Mouse (Mus musculus) embryonic facial prominence, embryonic 10.5 days (tissue): ENCODE data around the gene Gpr160. TPM values are rescaled to one million over a fixed set of nuclear protein-coding genes. Genes with fewer than 3 reads are reported as not detected.

ENCODE experiments used
- DNase-seq: peaks from one replicate; pipeline ENCODE4 v3.0.0-alpha.2; 2017; ENCODE audit warnings: low spot score
- H3K27ac ChIP-seq: fragments of 300-500 bp; sonication (generic); replicated peaks from 2 replicates; pipeline ENCODE4 v1.5.1; 2016; ENCODE audit warnings: mild to moderate bottlenecking
- H3K27me3 ChIP-seq: fragments of 300-500 bp; sonication (generic); replicated peaks from 2 replicates; pipeline ENCODE4 v1.6.1; 2016; ENCODE audit warnings: low read depth, mild to moderate bottlenecking; ENCODE audit not compliant: poor library complexity, severe bottlenecking
- H3K36me3 ChIP-seq: fragments of 300-500 bp; sonication (generic); replicated peaks from 2 replicates; pipeline ENCODE4 v1.6.1; 2016; ENCODE audit warnings: mild to moderate bottlenecking, moderate library complexity
- H3K4me1 ChIP-seq: fragments of 300-500 bp; sonication (generic); 2 replicates; pipeline ENCODE4 v1.6.1; 2016
- H3K4me3 ChIP-seq: fragments of 300-500 bp; sonication (generic); 2 replicates; pipeline ENCODE4 v1.5.1; 2016; ENCODE audit warnings: mild to moderate bottlenecking, moderate library complexity
- H3K9me3 ChIP-seq: fragments of 300-500 bp; sonication (generic); 2 replicates; pipeline ENCODE4 v1.6.1; 2016; ENCODE audit warnings: mild to moderate bottlenecking
- WGBS: fragments of 180-500 bp; shearing (Covaris S2); methylation state at CpG from one replicate; pipeline ENCODE4 v1.1.7; 2016; 5-methylcytosine and 5-hydroxymethylcytosine counted together
- polyA plus RNA-seq: library from polyadenylated mRNA; unstranded; fragments of >200 nt; fragmentation: Nextera tagmentation; extraction: Ambion mirVana; gene quantifications from 2 replicates; pipeline ENCODE4 v1.2.1, GENCODE M21; 2016

The Gpr160 gene
- polyA plus RNA-seq, 1 experiment from 2014 or later, result 1.6 TPM

GRCm38 (mm10) chr3:30927664-30928063, 71.9 kb downstream of the Gpr160 start:
- 95% methylated on average over 3 of the region's 3 CpGs for WGBS
- no peak for DNase-seq

GRCm38 (mm10) chr3:30929828-30930227, 74.1 kb downstream of the Gpr160 start:
- H3K27me3 ChIP-seq, result no peaks in the 10 kb centered on the region
- WGBS, result 51% methylated on average over 3 of the region's 3 CpGs
- H3K9me3 ChIP-seq, result no peaks in the 10 kb centered on the region
- H3K4me1 ChIP-seq, result 0 out of 2 replicates have a peak, but pooled peaks cover 3% of the 10 kb centered on the region
- DNase-seq, result no peak
- H3K36me3 ChIP-seq, result peaks cover 42% of the 10 kb centered on the region
- H3K27ac ChIP-seq, result no peak overlapping the region
- H3K4me3 ChIP-seq, result no peak overlapping the region

More at GRCm38 (mm10) chr3:30927664-30928063, 71.9 kb downstream of the Gpr160 start:
- Histone ChIP-seq H3K9me3 (no peaks in the 10 kb centered on the region), H3K27ac (no peak overlapping the region), H3K27me3 (no peaks in the 10 kb centered on the region), H3K4me1 (no peaks in the 10 kb centered on the region), H3K36me3 (peaks cover 42% of the 10 kb centered on the region), H3K4me3 (no peak overlapping the region)

- H3K4me3 ChIP-seq, result no peak overlapping the region
- no peaks in the 10 kb centered on the region for H3K27me3 ChIP-seq
- H3K4me1 ChIP-seq, result 0 out of 2 replicates have a peak, but pooled peaks cover 3% of the 10 kb centered on the region
- no peak for DNase-seq
- H3K36me3 ChIP-seq, result peaks cover 47% of the 10 kb centered on the region
- no peaks in the 10 kb centered on the region for H3K9me3 ChIP-seq
- H3K27ac ChIP-seq, result no peak overlapping the region
These were observed 78.6 kb downstream of the Gpr160 start for GRCm38 (mm10) chr3:30934384-30934783.

Other genes with a start within 250 kb of the Gpr160 start
- gene Lrriq4, start 211.4 kb upstream of the Gpr160 start, polyA plus RNA-seq, result not detected in 2 replicates
- 2.4 and 3.0 TPM in 2 replicates for gene Lrrc34, start 208.1 kb upstream of the Gpr160 start, polyA plus RNA-seq
- gene Lrrc31, start 156.1 kb upstream of the Gpr160 start, polyA plus RNA-seq, result not detected in 2 replicates
- gene Samd7, start 109.7 kb upstream of the Gpr160 start, polyA plus RNA-seq, result not detected in 2 replicates
- gene Sec62, start 63.1 kb upstream of the Gpr160 start, polyA plus RNA-seq, result 44.8 and 58.1 TPM in 2 replicates
- gene Phc3, start 113.5 kb downstream of the Gpr160 start, polyA plus RNA-seq, result 4.1 and 4.8 TPM in 2 replicates
- gene Prkci, start 139.8 kb downstream of the Gpr160 start, polyA plus RNA-seq, result 43.5 TPM in 2 replicates
- 32.5 and 33.6 TPM in 2 replicates for gene Skil, start 239.1 kb downstream of the Gpr160 start, polyA plus RNA-seq